Mouse (Mus musculus): ENCODE measurements around the gene Erc2. TPM values are rescaled to one million over a fixed set of nuclear protein-coding genes. Genes with fewer than 3 reads are reported as not detected.

Erc2 gene
- polyA plus RNA-seq, 1 experiment from 2014 or later, result 2.5 TPM

DNA sequence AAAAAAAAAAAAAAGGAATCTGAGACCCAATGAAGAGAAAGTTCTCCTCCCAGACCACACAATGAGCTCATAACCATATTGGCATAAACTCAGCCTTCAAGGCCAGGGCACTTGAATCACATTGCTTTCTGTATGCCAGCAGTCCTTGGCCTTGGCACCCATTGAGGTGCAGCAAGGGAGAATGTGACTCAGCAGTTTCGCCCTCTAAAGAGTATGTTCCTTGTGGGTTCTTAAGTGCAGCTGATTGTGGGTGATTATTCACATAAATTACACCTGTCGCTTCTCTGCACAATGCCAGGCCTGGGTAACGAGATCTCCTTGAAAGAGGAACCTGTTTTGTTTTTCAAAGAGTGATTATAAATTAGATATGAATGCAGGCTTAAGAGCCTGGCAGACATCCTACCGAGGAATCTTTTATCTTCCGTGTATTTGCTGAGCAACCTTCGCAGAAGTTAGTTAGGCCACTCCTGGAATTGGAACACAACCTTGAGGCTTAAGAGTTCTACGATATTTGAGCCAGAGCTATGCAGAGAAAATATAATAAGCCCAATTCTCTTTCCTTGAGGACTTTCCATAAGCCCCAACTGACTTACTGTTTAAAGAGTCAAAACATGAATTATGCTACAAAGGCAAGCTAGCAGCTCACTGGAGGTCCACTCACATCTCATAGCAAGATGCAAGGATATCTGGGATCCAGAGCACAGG lies 834.3 kb downstream of the Erc2 start:
- ChIA-PET CTCF (interaction anchor here (1.2 to 1.3 kb wide), 2 partner anchors 9 to 45 kb away, joined by 3 read pairs; no protein-coding TSS in a partner anchor), POLR2A (interaction anchor here (0.7 kb wide), 1 partner anchor 43 kb away, joined by 5 read pairs; no protein-coding TSS in a partner anchor)
- TF ChIP-seq CTCF (IDR thresholded peaks at IDR 0.05), result no peak
- in situ Hi-C loops (cut with MboI; ENCODE audit: low pct_unique_long_range_greater_than_20kb), result no loop called here
- H3K27me3 ChIP-seq, result no peaks in the 10 kb centered on the region
- DNase-seq (ENCODE audit: low read depth, low spot score) (peak; percentile 53), ATAC-seq (peak; percentile 35)

DNA sequence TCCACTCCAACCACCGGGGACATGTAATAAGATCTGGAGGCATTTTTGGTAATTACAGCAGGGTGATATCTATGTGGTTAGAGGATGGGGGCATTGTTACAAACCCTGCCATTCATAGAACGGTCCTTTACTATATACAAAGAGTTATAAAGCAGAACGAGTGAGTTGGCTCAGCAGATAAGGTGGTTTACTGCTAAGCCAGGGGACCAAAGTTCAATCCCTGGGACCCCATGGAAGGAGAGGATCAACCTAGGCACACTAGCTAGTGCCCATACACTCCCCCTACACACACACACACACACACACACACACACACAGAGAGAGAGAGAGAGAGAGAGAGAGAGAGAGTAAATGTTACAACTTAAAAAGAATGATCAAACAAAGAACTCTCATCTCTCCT lies 835.2 kb downstream of the Erc2 start:
- no peaks in the 10 kb centered on the region for H3K27me3 ChIP-seq
- CTCF ChIA-PET, result no interaction called here
- in situ Hi-C loops (cut with MboI; ENCODE audit: low pct_unique_long_range_greater_than_20kb), result no loop called here
- DNase-seq (ENCODE audit: low read depth, low spot score), result no peak
- no peak for TF ChIP-seq CTCF (IDR thresholded peaks at IDR 0.05)
- POLR2A ChIA-PET, result no interaction called here
- no peak for ATAC-seq

DNA sequence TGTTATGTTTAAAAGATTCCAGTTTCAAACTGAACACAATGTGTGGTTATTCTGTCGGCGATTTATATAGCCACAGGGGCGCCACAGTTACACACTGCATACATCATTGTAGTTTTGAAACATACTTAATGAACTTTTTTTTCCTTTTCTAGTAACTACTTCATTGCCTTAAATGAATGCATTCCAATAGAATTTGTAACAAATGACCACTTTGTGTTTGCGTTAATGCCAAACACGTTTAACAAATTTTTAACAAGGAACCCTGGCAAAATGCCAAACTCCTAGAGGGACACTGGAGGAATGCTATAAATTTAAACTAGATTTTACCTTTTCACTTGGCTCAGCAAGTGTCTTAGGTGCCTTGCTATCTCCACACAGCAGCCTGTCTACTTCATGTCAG lies 845.7 kb downstream of the Erc2 start:
- H3K27me3 ChIP-seq, result peaks cover 5% of the 10 kb centered on the region
- peak; percentile 8 for TF ChIP-seq CTCF (IDR thresholded peaks at IDR 0.05)
- DNase-seq (ENCODE audit: low read depth, low spot score), result no peak
- ChIA-PET POLR2A (no interaction called here), CTCF (no interaction called here)
- peak; percentile 39 for ATAC-seq
- in situ Hi-C loops (cut with MboI; ENCODE audit: low pct_unique_long_range_greater_than_20kb), result no loop called here

DNA sequence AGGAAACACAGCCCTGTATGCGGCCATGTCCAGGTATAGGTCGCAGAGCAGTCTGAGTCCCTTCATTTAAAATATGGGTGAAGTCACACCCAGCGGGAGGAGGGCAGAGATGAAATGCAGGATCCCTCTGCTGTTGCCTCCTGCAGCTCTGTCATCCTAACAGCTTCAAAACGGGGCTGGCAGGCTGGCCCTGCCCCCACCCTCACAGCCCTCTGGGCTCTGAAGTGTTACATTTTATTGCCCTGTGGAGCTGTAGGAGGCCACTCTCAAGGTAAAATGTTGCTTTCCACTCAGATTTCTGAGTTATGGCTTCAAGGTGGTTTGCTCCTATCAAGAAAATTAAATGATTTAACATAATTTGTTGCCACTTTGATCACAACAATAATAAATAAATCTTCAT lies 847.5 kb downstream of the Erc2 start:
- ChIA-PET CTCF (no interaction called here), POLR2A (no interaction called here)
- in situ Hi-C loops (cut with MboI; ENCODE audit: low pct_unique_long_range_greater_than_20kb), result no loop called here
- no peaks in the 10 kb centered on the region for H3K27me3 ChIP-seq
- ATAC-seq (no peak), DNase-seq (ENCODE audit: low read depth, low spot score) (no peak)
- TF ChIP-seq CTCF (IDR thresholded peaks at IDR 0.05), result no peak

DNA sequence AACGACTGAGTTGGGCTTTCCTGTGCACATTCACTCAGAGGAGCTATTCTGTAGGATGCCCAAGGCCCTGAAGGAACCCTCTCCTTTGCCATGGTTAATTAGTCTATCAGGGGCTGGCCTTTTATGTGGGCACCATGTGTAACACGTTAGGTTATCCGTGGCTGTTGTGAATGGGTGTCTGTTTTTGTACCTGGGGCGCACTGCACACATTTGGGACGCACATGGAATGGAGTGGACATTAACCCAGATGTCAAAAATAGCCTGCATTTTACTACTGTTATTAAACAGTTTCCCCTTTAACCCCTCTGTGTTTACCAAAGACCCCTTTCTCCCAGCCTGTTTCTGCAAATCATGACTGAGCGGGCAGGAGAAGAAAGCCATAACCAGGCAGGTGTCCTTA lies 848.0 kb downstream of the Erc2 start:
- ChIA-PET POLR2A (no interaction called here), CTCF (no interaction called here)
- no peak for ATAC-seq
- H3K27me3 ChIP-seq, result no peaks in the 10 kb centered on the region
- TF ChIP-seq CTCF (IDR thresholded peaks at IDR 0.05), result no peak
- in situ Hi-C loops (cut with MboI; ENCODE audit: low pct_unique_long_range_greater_than_20kb), result no loop called here
- DNase-seq (ENCODE audit: low read depth, low spot score), result no peak

DNA sequence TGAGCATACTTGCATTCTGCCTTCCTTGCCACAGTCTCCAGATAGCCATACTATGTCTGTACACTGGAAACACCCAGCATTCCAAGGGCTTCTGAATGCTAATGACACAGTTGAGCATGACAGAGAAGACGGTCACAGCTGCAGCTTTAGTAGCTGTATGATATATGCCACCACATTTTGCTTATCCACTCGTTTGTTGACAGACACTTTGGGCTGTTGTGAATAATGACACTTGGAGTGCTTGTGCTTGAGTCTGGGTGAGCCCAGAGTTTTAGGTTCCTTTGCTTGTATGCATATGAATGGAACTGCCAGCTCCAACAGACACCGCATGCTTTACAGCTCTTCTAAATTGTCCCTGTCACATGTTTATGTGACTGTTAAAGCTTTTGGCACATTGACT lies 852.8 kb downstream of the Erc2 start:
- in situ Hi-C loops (cut with MboI; ENCODE audit: low pct_unique_long_range_greater_than_20kb), result no loop called here
- DNase-seq (ENCODE audit: low read depth, low spot score) (no peak), ATAC-seq (no peak)
- ChIA-PET CTCF (no interaction called here), POLR2A (no interaction called here)
- no peaks in the 10 kb centered on the region for H3K27me3 ChIP-seq
- TF ChIP-seq CTCF (IDR thresholded peaks at IDR 0.05), result no peak

DNA sequence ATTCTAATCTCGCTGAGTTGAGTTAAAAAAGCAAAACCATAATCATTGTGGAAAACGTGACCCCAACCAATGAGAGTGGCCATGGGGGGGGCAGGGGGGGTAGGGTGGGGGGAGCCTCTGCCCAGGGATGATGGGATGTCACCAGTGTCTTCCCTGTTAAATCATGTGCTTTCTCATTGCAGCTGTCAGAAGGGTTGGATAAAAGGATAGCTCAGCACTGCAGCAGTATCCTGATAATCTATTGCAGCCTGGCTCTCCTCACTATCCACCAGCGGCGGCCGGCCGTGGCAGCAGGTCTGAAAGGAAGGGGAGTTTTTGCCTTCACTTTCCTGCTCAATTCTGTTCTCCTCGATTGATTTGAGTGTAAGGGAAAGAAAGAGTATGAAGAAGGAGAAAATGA lies 853.2 kb downstream of the Erc2 start:
- no peak for TF ChIP-seq CTCF (IDR thresholded peaks at IDR 0.05)
- CTCF ChIA-PET, result no interaction called here
- ATAC-seq (no peak), DNase-seq (ENCODE audit: low read depth, low spot score) (no peak)
- in situ Hi-C loops (cut with MboI; ENCODE audit: low pct_unique_long_range_greater_than_20kb), result no loop called here
- POLR2A ChIA-PET, result no interaction called here
- no peaks in the 10 kb centered on the region for H3K27me3 ChIP-seq

DNA sequence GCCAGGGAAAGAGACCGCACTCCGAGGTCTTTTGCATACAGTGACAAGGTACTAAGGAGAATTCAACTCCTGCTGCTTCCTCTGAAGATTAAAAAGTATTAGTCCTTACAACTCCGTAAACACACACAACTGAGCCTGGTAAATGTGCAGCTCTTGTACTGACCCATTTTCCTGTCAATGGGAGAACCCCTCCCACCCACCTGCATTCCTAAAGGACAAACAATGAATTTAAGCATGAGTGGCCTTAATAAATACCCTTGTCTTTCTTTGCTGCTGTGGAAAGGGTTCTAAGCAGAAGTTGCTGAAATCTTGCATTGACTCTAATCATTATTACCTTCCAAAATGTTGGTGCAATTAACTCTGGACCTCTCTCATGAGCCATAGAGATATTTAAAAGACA lies 854.5 kb downstream of the Erc2 start:
- no peaks in the 10 kb centered on the region for H3K27me3 ChIP-seq
- no peak for ATAC-seq
- in situ Hi-C loops (cut with MboI; ENCODE audit: low pct_unique_long_range_greater_than_20kb), result no loop called here
- no peak for TF ChIP-seq CTCF (IDR thresholded peaks at IDR 0.05)
- POLR2A ChIA-PET, result no interaction called here
- no peak for DNase-seq (ENCODE audit: low read depth, low spot score)
- CTCF ChIA-PET, result no interaction called here

DNA sequence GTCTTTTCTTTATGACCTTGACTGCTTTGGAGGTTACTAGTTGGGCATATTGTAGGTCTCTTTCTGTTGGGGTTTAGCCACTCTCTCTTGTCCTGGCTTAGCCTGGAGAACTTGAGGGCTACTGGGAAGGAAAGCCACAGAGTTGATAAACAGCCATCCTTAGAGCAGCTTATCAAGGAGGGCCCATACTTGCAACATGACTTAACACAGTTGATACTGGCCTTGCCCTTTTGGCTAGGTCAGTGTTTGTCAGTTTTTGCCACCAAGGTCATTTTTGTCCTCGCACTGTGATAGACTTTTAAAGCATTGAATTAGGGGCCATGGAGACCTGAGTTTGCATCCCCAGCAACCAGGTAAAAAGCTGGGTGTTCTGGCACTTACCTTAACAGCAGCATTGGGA lies 858.6 kb downstream of the Erc2 start:
- ChIA-PET CTCF (no interaction called here), POLR2A (no interaction called here)
- in situ Hi-C loops (cut with MboI; ENCODE audit: low pct_unique_long_range_greater_than_20kb), result no loop called here
- no peak for TF ChIP-seq CTCF (IDR thresholded peaks at IDR 0.05)
- ATAC-seq (no peak), DNase-seq (ENCODE audit: low read depth, low spot score) (no peak)
- H3K27me3 ChIP-seq, result no peaks in the 10 kb centered on the region

DNA sequence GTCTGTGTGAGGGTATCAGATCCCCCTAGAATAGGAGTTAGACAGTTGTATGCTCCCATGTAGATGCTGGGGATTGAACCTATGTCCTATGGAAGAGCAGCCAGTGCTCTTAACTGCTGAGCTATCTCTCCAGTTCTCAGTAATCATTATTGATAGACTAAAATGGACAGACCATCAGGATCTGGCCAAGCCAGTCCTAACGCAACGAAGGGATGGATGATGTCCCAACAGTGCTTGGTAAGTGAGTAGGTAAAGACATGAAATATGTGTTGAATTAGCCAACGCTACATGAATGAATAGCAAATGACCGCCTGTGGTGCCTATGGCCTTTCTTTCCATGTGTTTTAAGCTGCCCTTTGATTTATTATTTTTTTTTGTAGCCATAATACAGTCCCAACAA lies 871.6 kb downstream of the Erc2 start:
- POLR2A ChIA-PET, result interaction anchor here (0.6 kb wide), 1 partner anchor 1656 kb away, joined by 3 read pairs; no protein-coding TSS in a partner anchor
- DNase-seq (ENCODE audit: low read depth, low spot score) (no peak), ATAC-seq (no peak)
- TF ChIP-seq CTCF (IDR thresholded peaks at IDR 0.05), result no peak
- no peaks in the 10 kb centered on the region for H3K27me3 ChIP-seq
- CTCF ChIA-PET, result no interaction called here
- in situ Hi-C loops (cut with MboI; ENCODE audit: low pct_unique_long_range_greater_than_20kb), result no loop called here

DNA sequence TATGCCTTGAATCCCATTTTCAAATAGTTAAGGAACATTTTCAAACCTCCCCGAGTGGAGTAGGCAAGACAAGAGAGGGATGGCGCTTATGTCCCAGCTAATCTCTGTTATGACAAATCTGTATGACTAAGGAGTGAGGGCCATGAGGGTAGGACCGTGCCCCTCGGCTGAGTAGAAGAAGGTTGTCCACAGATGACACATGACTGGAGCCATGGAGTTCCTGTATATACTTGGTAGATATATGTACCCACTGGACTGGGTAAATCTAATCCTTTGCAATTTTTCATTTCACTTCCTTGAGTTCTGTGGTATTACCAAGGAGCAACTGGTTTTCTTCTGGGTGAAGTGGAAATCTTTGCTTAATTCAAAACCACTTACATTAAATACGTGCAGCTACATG lies 872.0 kb downstream of the Erc2 start:
- POLR2A ChIA-PET, result interaction anchor here (0.6 kb wide), 1 partner anchor 1656 kb away, joined by 3 read pairs; no protein-coding TSS in a partner anchor
- H3K27me3 ChIP-seq, result no peaks in the 10 kb centered on the region
- CTCF ChIA-PET, result no interaction called here
- TF ChIP-seq CTCF (IDR thresholded peaks at IDR 0.05), result no peak
- no peak for ATAC-seq
- in situ Hi-C loops (cut with MboI; ENCODE audit: low pct_unique_long_range_greater_than_20kb), result no loop called here
- no peak for DNase-seq (ENCODE audit: low read depth, low spot score)
